Mouse (Mus musculus) adrenal gland, postnatal 25 days (tissue): Measurements from ENCODE around the gene Smyd3. TPM values are rescaled to one million over a fixed set of nuclear protein-coding genes. Genes with fewer than 3 reads are reported as not detected.

ENCODE experiments used
- DNase-seq: peaks from one replicate; pipeline ENCODE4 v3.0.0; 2021; ENCODE audit warnings: mixed read lengths
- total RNA-seq: library from RNA; stranded (reverse); gene quantifications from 2 replicates; pipeline ENCODE4 v1.2.3, GENCODE M21; 2021

Smyd3 gene
- total RNA-seq, 1 experiment from 2014 or later: 9.6 TPM

GRCm38 (mm10) chr1:179012273-179012672, 505.6 kb downstream of the Smyd3 start:
- DNase-seq: peak; percentile 64

- no peak for DNase-seq
These were observed 507.1 kb downstream of the Smyd3 start for GRCm38 (mm10) chr1:179010756-179011155.

GRCm38 (mm10) chr1:179009911-179010310, 507.9 kb downstream of the Smyd3 start:
- DNase-seq: no peak

- no peak for DNase-seq
These were observed 513.5 kb downstream of the Smyd3 start for GRCm38 (mm10) chr1:179004133-179004866.

- DNase-seq: no peak
These were observed 514.3 kb downstream of the Smyd3 start for GRCm38 (mm10) chr1:179003406-179004132.

GRCm38 (mm10) chr1:178999876-179000528, 517.8 kb downstream of the Smyd3 start:
- no peak for DNase-seq

- no peak for DNase-seq
These were observed 520.0 kb downstream of the Smyd3 start for GRCm38 (mm10) chr1:178997870-178998269.

GRCm38 (mm10) chr1:178994263-178994662, 523.6 kb downstream of the Smyd3 start:
- DNase-seq: no peak

GRCm38 (mm10) chr1:178992503-178992902, 525.3 kb downstream of the Smyd3 start:
- DNase-seq: peak; percentile 39

GRCm38 (mm10) chr1:178991470-178991869, 526.4 kb downstream of the Smyd3 start:
- DNase-seq: no peak

GRCm38 (mm10) chr1:178991045-178991444, 526.8 kb downstream of the Smyd3 start:
- DNase-seq: no peak

- no peak for DNase-seq
These were observed 528.4 kb downstream of the Smyd3 start for GRCm38 (mm10) chr1:178989485-178989884.

- no peak for DNase-seq
These were observed 529.7 kb downstream of the Smyd3 start for GRCm38 (mm10) chr1:178988176-178988575.

- no peak for DNase-seq
These were observed 536.2 kb downstream of the Smyd3 start for GRCm38 (mm10) chr1:178981641-178982040.

- DNase-seq: no peak
These were observed 537.7 kb downstream of the Smyd3 start for GRCm38 (mm10) chr1:178980185-178980584.

- no peak for DNase-seq
These were observed 539.1 kb downstream of the Smyd3 start for GRCm38 (mm10) chr1:178978617-178979245.

- no peak for DNase-seq
These were observed 545.8 kb downstream of the Smyd3 start for GRCm38 (mm10) chr1:178972055-178972454.

GRCm38 (mm10) chr1:178961661-178962060, 556.2 kb downstream of the Smyd3 start:
- no peak for DNase-seq

- DNase-seq: peak; percentile 80
These were observed 557.8 kb downstream of the Smyd3 start for GRCm38 (mm10) chr1:178960015-178960559.

GRCm38 (mm10) chr1:178958641-178959040, 559.2 kb downstream of the Smyd3 start:
- no peak for DNase-seq

GRCm38 (mm10) chr1:178952910-178953309, 564.9 kb downstream of the Smyd3 start:
- DNase-seq: no peak

- DNase-seq: no peak
These were observed 575.4 kb downstream of the Smyd3 start for GRCm38 (mm10) chr1:178942251-178942963.
